Mouse (Mus musculus): ENCODE data around the gene Asic1.

GRCm38 (mm10) chr15:99725341-99726155 lies 55.4 kb downstream of the Asic1 start, which contains the start of gene Cox14:
- TF ChIP-seq MXI1 (IDR thresholded peaks at IDR 0.05; ENCODE audit: low read depth, low read length) = peak; percentile 91
- no peak for TF ChIP-seq MAFK (IDR thresholded peaks at IDR 0.05; ENCODE audit: borderline replicate concordance, low read depth, low read length)
- peak; percentile 96 to 98 for TF ChIP-seq POLR2A (IDR thresholded peaks at IDR 0.05; ENCODE audit: control insufficient read depth in 1 of 2, insufficient read depth in 1 of 2, low read depth in 1 of 2, low read length in 2 of 2, poor library complexity in 1 of 2)
- TF ChIP-seq CTCF (IDR thresholded peaks at IDR 0.05 in 2 of 3, conservative IDR thresholded peaks at IDR 0.05 in 1 of 3; ENCODE audit: control insufficient read depth in 1 of 3, insufficient read depth in 1 of 3, low read depth in 2 of 3, low read length in 3 of 3, poor library complexity in 1 of 3, severe bottlenecking in 1 of 3) = peak in 2 of 3 experiments; percentile 98 to 100
- TF ChIP-seq ELF1 (IDR thresholded peaks at IDR 0.05; ENCODE audit: low read depth, low read length) = peak; percentile 98
- no peak; the same call in 1 of the 2 replicates for TF ChIP-seq ZKSCAN1 (IDR thresholded peaks at IDR 0.05; ENCODE audit: low read depth, low read length)
- peak; percentile 67; the same call in 1 of the 2 replicates for TF ChIP-seq MYC (IDR thresholded peaks at IDR 0.05; ENCODE audit: low read depth, low read length)

All from MEL (cell line).